Mouse (Mus musculus): ENCODE results near the gene Emc7.

Emc7 gene

DNA sequence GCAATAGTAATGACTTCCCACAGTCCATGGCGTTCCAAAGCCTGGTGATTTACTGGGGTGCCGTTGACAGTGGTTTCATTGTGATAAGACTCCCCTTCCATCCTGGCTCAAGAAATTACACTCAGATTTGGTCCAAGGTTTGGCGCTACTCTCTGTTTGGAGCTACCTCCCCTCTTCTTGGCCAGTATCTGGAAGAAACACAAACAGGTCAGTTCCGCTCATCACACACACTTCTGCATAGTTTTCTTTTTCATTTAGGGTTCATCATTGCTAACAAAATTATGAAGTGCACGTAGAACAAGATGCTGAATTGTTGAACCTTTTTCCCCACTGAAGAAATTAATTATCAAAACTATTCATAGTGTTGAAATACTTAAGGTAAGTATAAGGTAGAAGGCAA, 25.9 kb downstream of the Emc7 start, which contains the start of gene Chrm5:
Gene Chrm5, minus strand, starts transcription at position 101 of the 400 bp plus-strand sequence.
- DNase-seq: no peak

DNA sequence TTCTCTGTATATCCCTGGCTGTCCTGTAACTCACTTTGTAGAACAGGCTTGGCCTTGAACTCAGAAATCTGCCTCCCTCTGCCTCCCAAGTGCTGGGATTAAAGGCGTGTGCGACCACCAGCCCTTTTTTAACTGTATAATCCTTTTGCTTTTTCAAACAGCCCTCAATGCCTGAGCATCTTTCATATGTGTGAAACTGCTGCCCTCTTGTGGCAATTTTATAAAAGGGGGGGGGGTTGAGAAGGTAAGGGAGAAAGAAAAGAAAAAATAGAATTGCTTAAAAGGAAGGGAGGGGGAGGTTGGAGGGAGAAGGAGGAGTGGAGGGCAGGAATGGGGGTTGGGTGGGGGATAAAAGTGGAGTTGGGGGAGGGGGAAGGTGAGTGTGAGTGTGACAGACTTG, 26.8 kb downstream of the Emc7 start:
- peak in 1 of 2 experiments; percentile 38 for DNase-seq

DNA sequence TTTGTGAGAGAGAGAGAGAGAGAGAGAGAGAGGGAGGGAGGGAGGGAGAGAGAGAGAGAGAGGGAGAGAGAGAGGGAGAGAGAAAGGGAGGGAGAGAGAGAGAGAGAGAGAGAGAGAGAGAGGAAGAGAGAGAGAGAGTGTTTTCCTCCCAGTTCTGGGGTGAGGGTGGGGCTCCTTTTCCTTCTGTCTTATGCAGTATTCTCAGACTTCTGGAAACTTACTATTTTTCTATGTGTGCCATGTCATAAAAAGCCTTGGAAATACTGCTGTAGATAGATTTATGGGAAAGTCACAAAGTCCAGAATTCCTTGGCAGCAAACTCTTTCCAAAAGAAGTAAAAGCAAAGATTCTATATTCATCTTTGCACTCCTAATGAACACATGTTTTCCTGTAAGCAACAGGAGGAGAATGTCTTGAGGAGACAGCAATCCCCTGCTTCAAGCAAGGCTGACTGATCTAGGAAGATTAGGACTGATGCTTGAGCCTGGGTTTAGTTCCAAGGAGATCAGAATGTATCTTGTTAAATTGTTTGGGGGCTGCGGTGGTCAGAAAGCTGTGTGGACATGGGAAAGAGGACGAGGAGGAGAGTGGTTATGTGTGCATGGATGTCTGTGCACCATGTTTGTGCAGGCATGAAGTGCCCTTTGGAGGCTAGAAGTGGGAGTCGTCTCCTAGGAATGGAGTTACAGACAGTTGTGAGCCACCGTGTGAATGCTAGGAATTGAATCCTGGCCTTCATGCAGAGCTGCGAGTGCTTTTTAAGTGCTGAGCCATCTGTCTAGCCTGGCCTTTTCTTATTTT, 27.9 kb downstream of the Emc7 start:
- no peak for DNase-seq

DNA sequence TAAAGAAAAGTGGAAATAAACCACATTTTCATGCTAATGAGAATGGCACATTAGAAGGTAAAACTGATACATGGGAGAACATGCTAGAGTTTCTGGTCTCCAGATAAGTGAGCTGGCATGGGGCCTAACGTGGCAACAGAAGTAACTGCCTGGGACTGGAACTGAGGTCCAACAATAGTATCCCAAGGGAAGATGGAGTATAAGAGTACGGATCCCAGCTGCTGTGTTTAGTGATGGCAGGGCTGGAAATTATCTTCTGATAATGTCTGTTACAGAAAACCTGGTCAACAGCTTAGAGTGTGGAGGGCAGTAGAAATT, 28.5 kb downstream of the Emc7 start:
- DNase-seq: no peak

DNA sequence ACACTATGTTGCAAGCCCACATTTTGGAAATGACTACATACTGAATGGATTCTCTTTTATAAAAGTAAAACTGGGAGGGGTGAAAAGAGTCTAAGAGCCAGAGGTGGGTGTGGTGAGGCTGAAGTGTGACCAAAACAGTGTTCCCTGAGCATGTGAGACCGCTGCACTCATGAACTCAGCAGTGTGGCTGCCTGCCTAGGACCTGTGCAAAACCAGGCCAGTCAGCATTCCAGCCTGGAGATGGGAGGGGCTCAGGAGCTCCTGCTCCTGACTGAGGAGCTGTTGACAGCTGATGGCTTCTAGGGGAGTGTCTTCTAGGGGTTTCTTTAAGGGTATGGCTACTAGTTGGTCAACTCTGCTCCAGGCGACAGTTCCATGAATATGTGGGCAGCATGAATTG, 30.1 kb downstream of the Emc7 start:
- DNase-seq: peak; percentile 18 to 50

DNA sequence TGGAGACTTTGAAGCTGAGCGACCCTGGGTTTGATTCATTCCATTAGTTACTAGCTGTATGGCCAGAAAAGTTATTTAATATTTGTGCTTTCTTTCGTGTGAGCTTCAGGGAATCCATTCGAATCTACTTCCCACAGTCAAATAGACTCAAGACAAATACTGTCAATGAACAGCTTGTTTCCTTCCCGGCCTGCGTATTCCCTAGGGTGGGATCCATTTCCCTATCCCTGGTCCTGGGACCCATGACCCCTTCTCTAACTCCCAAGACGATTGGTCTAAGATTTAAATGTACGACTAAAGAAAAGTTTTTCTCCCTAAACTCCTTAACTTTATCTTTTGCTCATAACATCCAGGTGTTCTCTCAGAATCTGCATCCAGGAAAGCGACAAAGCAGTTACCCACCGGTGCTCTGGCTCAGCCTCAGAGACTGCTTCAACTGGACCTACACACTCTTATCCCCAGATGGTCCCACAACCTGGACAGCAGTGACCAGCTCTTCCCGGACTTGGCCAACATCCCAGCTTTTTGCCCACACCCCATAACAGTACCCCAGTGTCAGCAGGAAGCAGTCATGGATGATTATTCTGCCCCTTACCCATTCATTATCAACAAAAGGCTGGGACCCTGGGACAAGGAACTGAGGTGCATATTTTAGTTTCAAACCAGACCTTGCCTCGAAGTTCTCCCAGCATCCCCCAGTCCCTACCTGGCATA, 35.8 kb downstream of the Emc7 start:
- DNase-seq: no peak

DNA sequence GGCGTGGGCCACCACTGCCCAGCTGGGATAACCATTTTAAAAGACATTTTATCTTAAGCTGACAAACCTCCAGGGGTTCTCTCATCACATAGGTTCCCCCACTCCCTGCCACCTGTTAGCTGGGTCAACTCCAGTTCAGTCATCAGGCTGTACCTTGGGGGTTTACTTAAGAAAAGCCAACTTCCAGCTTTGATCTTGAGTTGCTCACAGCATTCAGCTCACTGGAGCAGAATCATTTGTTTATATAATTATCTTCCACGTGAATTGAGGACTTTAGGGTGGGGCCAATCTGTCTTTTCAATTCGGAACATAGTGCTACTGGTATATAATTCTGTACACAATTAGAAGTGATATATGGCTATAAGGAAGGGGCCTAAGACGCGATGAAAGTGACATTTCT, 36.8 kb downstream of the Emc7 start:
- DNase-seq: no peak

DNA sequence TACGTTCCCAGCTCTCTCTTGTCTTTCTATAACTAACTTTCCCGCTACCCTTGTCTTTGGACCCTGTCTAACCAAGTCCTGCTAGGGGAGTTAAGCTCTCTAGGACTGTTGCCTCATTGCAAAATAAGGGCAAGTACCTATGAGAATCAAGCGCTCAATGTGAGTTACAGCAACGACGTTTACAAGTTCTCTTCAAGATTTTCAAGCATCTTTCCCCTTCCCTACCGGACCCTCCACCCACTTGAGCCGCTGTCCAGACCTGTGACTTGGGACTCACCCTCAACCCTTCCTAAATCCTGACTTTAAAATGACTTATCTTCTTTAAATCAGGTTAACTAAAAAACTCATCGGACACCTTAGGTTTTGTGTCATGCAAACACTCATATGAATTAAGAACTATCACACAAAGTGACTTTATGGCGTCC, 37.6 kb downstream of the Emc7 start:
- peak in 1 of 2 experiments; percentile 17 for DNase-seq

DNA sequence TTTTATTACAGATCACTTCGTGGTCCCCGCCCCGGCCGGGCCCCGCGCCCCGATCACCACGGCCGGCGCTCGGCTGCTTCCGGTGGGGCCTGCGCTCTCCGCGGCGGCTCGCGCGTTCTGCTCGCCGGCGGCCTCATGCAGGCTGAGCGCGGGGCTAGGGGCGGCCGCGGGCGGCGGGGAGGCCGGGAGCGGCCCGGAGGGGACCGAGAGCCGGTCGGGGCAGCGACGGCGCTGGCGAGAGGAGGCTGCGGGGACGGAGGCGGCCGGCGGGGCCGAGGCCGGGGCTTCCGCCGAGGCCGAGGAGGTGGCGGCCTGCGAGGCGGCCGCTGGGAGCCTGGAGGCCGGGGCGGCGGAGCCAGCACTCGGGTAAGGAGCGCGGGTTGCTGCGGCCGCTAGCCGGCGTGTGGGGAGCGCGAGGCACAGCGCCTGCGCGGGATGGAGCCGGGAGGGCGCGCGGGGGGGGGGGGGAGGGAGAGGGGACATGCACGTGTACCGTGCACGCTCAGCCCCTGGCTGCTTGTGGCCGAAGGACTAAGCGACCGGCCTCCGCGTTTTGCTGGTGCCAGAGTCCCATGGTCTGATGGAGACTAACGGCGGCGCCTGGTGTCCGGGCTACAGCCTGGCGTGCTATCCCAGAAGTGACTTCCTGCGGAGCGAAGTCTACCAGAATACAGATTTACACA, 38.2 kb downstream of the Emc7 start, which contains the start of gene Aven:
Gene Aven, plus strand, starts transcription at position 109 of the 683 bp plus-strand sequence.
- peak; percentile 83 to 94 for DNase-seq

DNA sequence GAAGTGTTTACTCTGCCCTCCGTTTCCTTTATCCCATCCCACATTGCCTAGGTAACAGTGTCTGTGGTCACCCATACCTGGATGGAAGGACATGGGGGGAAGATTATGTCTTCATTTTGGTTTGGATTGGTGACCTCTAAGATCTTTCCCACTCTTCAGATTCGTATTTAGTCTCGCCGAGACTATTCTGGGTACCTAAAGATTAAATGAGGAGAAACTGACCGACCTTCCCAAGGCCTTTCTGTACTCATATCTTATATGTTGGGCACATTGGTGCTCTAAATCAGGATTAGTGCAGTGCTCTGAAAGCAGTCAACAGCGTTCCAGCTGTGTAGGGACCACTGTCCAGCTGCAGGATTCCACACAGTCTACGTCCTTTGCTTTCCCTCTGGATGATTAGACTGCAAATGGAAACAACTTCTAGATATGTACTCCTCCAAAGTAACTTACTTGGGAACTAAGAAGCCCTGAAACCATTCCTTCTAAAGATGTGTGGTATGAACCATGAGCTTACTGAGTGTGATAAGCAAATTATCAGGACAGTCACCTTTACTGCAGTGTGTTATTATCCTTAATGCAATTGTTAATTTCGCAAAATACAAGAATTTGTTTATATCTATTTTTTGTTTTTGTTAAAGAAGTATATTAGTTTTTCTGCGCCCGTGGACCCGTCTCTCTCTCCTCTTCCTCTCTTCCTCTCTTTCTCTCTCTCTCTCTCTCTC, 38.9 kb downstream of the Emc7 start:
- DNase-seq: no peak

DNA sequence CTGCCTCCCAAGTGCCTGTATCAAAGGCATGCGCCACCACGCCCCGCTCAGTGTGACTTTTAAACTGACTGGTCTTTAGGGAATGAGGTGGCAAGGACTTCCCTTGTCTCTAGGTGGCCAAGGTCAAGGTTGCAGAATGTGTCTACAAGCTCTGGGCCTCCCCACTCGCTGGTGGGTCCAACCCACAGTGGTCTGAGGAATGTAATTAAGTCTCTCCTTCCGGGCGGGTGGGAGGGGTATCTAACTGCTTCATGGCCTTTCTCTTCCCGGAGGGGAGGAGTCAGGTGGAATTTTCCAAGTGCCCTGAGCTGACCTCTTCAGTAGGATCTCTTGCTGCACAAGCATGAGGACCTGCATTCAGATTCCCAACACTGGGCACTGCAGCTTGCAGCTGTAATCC, 43.1 kb downstream of the Emc7 start:
- DNase-seq: peak; percentile 20 to 62

DNA sequence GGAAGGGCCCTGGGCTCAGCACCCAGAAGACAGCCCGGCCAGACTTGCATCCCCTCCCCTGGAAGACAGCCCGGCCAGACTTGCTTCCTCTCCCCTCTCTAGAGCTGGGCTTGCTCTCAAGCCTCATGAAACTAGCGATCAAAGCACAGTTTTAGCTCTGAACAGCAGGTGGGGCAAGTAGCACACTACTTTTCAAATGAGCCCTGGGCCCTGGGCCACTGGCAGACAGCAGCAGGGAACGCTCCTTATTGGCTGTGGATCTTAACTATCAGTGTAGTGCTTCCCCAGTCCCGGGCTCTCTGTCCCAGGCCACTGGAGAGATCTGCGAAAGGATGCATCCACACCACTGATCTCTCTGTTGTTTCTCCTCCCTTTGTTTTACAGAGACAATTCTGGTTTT, 46.4 kb downstream of the Emc7 start:
- peak; percentile 78 to 80 for DNase-seq

DNA sequence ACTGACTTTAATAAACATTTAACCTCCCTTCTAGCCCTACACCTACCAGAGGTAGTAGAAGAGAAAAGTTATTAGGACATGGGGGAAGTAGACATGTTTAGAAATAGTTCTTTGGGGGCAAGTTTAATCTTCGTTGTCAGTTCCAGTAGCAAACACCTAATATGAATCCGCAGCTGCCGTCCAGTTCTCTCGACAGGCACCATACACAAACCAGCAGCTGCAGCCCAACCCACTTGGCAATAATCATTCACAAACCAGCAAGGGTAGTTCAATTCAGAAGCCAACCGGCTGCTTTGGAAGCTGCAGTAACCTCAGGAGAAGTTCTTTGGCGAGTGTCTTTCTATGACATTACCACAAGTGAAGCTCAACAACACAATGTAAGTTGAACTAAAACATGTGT, 49.2 kb downstream of the Emc7 start:
- DNase-seq: no peak

DNA sequence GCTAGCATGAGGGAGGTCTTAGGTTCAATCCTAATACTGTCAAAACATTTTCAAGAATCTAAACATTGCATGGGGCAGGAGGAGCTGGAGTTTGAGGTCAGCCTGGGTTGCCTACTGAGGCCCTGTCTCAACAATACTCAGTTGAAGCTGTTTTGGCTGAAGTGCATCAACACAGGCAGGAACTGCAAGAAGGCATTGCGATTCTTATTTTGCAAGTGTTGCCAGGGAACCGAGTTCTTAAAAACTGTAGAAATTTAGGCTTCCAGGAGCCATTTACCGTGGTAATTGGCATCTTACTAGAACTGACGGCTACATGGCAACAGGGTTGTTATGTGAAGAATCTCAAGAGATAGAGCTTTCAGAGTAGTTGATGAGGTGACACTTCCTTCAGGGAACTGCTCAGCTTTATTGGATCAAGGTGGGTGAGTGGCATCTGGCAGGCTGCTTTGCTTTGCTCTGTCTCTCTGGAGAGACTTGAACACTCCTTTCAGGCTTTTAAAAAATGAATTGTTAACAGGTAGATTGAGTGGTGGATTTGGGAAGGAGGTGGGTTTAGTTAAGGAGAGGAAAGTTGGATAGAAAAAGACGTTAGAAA, 52.1 kb downstream of the Emc7 start:
- DNase-seq: no peak

DNA sequence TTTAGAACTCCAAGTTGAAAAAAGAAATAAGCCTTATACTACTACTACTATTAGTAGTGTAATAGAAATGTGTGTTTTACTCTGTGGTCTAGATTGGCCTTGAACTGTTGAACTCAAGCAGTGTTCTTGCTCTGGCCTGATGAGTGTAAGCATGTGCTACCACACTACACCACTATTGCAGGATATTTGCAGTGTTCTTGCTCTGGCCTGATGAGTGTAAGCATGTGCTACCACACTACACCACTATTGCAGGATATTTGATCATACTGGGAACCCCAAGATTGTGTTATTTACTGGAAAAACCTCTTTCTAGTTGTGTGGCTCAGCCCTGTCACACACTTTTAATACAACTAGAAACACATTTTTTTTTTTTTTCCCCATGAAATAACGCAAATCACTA, 52.6 kb downstream of the Emc7 start:
- no peak for DNase-seq

DNA sequence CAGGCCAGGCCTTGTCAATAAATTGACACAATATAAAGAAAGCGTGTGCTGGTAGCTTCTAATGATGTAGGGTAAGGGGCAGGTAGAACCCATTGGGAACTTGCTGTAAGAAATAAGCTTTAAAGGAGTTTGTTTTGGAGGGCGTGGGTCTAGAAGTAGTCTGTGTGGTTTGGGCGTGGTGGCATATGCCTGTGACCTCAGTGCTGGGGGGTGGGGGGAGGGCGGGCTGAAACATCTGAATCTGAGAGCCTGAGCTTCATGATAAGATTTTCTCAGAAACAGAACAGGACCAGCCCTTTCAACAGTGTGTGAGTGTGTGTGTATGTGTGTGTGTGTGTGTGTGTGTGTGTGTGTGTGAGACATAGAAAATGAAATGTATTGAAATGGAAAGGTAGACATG, 55.3 kb downstream of the Emc7 start:
- DNase-seq: no peak

DNA sequence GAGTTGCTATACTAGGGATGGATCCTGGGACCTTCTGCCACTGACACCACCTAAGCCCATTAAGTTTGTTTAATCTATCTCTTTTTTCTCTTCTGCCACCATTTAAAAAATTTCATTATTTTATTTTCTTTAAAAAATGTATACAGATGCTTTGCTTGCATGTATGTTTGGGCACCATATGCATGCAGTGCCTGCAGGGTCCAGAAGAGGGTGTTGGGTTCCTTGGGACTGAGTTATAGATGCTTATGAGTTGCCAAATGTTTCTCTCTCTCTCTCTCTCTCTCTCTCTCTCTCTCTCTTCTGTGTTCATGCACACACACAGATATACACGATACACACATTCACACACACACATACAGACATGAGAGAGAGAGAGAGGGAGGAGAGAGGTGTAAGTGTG, 58.2 kb downstream of the Emc7 start:
- no peak for DNase-seq

DNA sequence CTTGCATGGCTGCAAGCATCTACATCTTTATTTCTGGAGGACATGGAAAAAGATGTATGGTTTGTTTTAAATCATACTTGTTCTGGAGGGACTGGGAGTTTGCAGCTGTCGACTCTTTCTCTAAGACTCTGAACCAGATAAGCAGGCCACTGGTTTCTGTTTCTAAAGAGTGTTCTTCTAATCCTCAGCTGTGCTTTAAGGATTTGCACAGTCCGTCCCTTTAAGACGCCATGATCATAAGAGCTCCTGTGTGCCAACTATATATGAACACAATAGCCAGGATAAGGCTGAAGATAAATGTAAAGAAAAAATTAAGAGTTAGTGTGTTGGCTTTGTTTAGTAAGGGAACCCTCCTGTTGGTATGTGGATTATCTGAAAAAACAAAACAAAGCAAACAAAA, 61.9 kb downstream of the Emc7 start:
- no peak for DNase-seq

DNA sequence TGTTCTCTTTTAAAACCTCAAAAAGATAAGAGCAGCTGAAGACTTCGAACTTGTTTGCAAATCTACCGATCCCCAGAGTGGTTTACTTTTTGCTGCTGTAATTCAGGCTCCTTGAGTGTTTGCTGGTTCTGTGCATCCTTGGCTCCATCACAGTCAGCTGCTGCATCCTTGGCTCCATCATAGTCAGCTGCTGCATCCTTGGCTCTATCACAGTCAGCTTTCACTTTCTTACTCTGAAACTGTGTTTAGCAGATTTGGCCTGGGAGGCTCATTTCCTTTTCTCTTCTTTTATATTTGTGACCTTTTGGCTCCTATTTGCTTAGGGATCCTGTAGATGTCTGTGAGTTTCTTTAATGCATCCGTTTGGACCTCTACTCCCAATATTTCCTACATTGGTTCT, 62.4 kb downstream of the Emc7 start:
- DNase-seq: no peak

DNA sequence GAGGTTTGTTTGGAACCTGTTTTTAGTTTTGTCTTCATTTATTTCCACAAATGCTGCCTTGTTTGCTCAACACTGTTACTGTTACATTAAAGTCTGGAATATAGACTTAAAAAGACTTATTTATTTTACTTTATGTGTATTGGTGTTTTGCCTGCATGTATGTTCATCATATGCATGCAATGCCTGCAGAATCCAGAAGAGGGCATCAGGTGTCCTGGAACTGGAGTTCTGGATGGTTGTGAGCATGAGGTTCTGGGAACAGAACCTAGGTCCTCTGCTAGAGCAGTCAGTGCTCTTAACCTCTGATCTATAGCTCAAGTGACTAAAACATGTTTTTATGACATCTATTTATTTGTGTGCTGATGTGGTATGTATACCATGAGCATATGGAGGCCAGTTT, 63.7 kb downstream of the Emc7 start:
- no peak for DNase-seq

DNA sequence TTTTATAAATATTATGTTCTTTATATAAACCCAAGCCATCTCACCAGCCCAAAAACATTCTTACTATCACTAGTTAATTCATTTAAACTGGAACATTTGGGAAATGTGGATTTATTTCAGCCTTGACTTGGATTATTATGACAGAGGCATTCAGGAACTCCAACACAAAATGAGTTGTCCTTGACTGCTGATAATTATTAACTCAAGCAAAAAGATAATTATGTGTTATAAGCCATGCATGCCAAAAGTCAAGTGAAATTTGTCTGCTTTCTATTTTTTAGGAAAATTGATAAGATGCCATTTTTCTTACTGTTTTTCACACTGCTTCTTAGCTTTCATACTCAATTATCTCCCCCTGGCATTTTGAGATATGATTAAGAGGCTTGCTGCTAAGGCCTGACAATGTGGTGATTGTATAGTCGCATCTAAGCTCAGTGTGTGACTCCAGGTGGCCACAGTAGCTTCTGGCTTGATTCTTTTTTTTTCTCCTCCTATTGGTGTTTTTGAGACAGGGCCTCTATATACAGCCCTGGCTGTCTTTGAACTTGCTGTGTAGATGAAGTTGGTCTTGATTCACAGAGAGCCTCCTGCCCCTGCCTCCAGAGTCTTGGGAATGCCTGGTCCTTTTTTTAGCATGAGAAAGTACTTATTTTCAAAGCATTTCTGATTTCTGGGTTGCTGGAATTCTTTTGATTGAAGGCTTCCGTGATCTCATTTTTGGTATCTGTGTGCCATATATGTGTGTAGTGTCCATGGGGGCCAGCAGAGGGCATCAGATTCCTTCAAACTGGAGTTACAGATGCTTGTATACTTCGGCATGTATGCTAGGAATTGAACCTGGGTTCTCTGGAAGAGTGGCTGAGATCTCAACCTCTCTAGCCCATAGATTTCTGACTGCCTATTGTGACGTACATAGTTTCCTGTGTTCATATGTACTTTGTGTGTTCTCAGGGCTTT, 66.0 kb downstream of the Emc7 start:
- DNase-seq: no peak
